Mouse (Mus musculus) midbrain, embryonic 12.5 days (tissue): Measurements from ENCODE around the gene Kif1c. TPM values are rescaled to one million over a fixed set of nuclear protein-coding genes. Genes with fewer than 3 reads are reported as not detected.
A peak's percentile ranks its signal among the peaks of the same experiment; 100 is the strongest.

Source experiments
- ATAC-seq: fragments of 200-750 bp; cut with Nextera tagmentation; 2 replicates; pipeline ENCODE4 v1.8.0; 2017; ENCODE audit warnings: low read depth, moderate TSS enrichment, moderate library complexity; ENCODE audit not compliant: low FRiP score
- H3K27ac ChIP-seq: fragments of 300-500 bp; sonication (generic); replicated peaks from 2 replicates; pipeline ENCODE4 v1.5.1; 2016; ENCODE audit warnings: mild to moderate bottlenecking
- H3K27me3 ChIP-seq: fragments of 300-500 bp; sonication (generic); 2 replicates; pipeline ENCODE4 v1.6.1; 2016; ENCODE audit warnings: mild to moderate bottlenecking
- H3K36me3 ChIP-seq: fragments of 300-500 bp; sonication (generic); 2 replicates; pipeline ENCODE4 v1.6.1; 2016
- H3K4me1 ChIP-seq: fragments of 300-500 bp; sonication (generic); 2 replicates; pipeline ENCODE4 v1.6.1; 2016
- H3K4me2 ChIP-seq: fragments of 300-500 bp; sonication (generic); replicated peaks from 2 replicates; pipeline ENCODE4 v1.6.1; 2016; ENCODE audit warnings: mild to moderate bottlenecking, moderate library complexity
- H3K4me3 ChIP-seq: fragments of 300-500 bp; sonication (generic); 2 replicates; pipeline ENCODE4 v1.5.1; 2016; ENCODE audit warnings: mild to moderate bottlenecking
- H3K9ac ChIP-seq: fragments of 300-500 bp; sonication (generic); replicated peaks from 2 replicates; pipeline ENCODE4 v1.6.1; 2016; ENCODE audit warnings: mild to moderate bottlenecking, moderate library complexity
- H3K9me3 ChIP-seq: fragments of 300-500 bp; sonication (generic); 2 replicates; pipeline ENCODE4 v1.6.1; 2016; ENCODE audit warnings: mild to moderate bottlenecking
- WGBS: fragments of 180-500 bp; shearing (Covaris S2); methylation state at CpG from one replicate; pipeline ENCODE4 v1.1.7; 2016; 5-methylcytosine and 5-hydroxymethylcytosine counted together
- polyA plus RNA-seq: library from polyadenylated mRNA; unstranded; fragments of >200 nt; fragmentation: Nextera tagmentation; extraction: Ambion mirVana; gene quantifications from 2 replicates; pipeline ENCODE4 v1.2.1, GENCODE M21; 2016

Gene Kif1c
- polyA plus RNA-seq, 1 experiment from 2014 or later: 2.2 TPM

DNA sequence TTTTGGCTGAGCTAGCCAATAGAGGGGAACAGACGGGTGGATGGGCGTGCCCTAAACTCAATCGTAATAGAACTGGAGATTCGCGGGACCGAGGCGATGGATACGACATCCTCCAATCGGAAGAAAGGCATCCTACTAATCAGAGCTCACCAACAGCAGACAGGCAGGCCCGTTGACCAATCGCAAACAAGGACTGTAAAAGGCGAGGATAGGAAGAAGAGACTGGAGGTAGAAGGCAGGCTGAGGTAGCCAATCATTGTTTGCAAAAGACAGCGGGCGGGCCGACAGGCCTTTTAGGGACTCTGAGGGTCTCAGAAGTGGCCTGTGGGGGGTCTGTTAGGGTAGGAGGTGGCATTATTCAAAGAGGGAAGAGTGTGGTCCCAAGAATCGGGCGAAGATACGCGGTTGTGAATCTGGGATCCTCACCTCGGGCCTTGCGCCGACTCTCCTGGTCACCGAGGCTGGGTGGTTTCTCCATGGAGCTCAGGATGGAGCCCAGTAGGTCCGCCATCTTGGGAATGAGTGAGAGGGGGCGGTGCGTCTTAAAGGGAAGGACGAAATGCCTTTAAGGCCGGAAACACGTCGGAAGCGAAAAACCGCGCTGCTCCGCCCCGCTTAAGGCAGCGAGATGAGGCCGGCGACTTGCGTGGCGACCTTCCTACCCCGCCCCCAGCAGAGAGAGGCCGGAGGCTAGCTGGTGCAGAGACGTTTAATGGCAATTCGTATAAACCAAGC is 31.4 kb upstream of the Kif1c start, which contains the start of gene Spag7:
Gene Spag7 (minus strand): TSS at position 646 of the 735 bp plus-strand sequence.
- H3K9ac ChIP-seq: peak within 1 kb of the TSS; percentile 84
- peak; percentile 95 for ATAC-seq
- peaks cover 27% of the 10 kb centered on the region for H3K4me1 ChIP-seq
- peak within 1 kb of the TSS; percentile 67 for H3K4me3 ChIP-seq
- H3K27ac ChIP-seq: peak within 1 kb of the TSS; percentile 90
- H3K4me2 ChIP-seq: peak within 1 kb of the TSS; percentile 94
- peaks cover 39% of the 10 kb centered on the region for H3K36me3 ChIP-seq
- under 1% methylated on average over 44 of the region's 44 CpGs for WGBS
- H3K9me3 ChIP-seq: no peaks in the 10 kb centered on the region
- H3K27me3 ChIP-seq: no peaks in the 10 kb centered on the region

DNA sequence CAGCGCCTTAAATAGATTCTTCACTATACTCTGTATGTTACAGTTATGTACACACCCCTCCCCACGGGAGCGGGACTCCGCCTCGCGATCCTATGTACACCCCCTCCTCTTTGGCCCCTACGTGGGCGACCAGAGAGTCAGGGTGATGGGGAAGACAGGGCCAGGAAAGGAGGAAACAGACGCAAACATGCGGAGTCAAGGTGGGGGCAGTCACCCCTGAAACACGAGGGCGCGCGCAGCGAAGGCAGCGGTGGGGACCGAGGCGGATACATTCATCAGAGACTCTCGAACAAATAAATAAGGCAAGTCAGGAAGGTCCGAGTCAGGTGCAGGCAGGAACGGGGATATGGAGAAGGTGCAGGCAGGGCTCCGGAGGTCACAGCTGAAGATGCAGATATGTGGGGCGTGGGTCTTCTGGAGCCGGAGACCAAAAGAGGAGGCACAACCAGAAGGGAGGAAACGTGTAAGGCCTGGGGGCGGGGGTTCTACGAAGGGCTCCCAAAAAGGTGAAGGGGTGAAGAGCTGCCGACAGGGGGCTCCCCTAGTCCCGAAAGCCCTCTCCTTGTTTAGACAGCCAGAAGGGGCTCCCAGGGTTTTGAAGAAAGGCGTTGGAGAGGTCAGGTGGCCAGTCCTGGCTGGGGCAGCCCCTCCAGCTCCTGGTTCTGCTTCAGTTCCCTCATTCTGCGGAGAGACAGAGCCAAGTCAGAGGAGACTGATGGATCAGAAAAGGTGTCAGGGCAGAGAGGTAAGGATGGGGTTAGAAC is 30.6 kb upstream of the Kif1c start:
- WGBS: under 1% methylated on average over 31 of the region's 31 CpGs
- Histone ChIP-seq H3K36me3 (peaks cover 38% of the 10 kb centered on the region), H3K9me3 (no peaks in the 10 kb centered on the region), H3K27ac (peak overlapping the region; percentile 90), H3K27me3 (no peaks in the 10 kb centered on the region), H3K4me3 (peak overlapping the region; percentile 67), H3K4me1 (peaks cover 27% of the 10 kb centered on the region), H3K9ac (peak overlapping the region; percentile 84), H3K4me2 (peak overlapping the region; percentile 94)
- peak; percentile 52 for ATAC-seq

DNA sequence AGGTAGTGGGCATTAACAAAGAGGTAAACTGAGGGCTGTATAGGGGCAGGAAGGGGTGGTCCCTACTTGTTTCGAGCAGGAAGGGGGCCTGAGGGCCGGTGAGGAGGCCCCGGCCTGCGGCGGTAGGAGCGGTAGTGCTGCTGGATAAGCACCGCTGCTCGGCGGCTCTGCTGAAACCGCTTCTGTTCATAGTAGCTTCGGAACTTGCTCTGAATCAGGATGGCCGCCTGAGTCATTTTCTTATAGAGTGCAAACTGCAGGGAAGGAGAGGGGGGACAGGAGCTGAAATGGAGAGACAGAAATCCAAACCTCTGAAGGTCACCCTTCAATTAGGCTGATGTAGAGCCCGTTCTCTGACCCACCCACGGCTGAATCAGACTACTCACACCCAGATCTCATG is 29.9 kb upstream of the Kif1c start:
- WGBS: 48% methylated on average over 14 of the region's 14 CpGs

DNA sequence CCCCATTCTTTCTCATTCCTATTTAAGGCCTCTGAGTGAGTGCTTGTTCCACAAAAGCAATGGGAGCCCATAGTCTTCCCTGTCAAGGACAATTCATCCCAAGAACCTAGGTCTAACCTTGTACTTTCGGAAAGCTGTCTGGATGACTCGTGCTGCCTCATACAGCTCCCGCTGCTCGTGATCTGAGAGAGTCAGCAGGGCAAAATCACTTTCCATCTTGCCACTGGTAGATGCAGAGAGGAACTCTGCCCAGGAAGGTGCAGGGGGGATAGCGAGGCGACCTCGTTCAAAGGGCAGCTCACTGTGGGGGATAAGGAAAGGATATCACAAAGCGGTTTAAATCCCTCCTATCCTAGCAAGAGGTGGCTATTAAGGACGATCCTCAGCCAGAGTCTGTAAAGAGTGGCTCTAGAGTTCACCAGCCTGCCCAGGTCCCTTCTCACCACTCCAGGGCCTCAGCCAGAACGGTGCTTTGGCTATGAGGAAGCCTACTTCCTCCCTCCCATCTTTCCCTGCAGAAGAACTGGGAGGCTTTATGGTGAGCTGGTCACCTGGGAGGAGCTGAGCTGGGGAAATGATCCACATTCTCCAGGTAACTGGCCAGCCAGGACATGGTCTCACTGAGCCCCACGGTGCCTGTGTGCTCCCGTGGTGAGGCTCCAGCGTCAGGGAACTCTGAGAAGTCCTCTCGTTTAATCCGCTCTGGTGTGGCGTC is 28.9 kb upstream of the Kif1c start:
- Histone ChIP-seq H3K4me3 (no peak overlapping the region), H3K4me1 (peaks cover 27% of the 10 kb centered on the region), H3K4me2 (peak overlapping the region; percentile 94; the same call in 1 of the 2 replicates), H3K9ac (0 out of 2 replicates have a peak overlapping the region, but pooled peaks have one; percentile 24), H3K9me3 (no peaks in the 10 kb centered on the region), H3K27ac (no peak overlapping the region), H3K36me3 (peaks cover 38% of the 10 kb centered on the region), H3K27me3 (no peaks in the 10 kb centered on the region)
- no peak for ATAC-seq
- WGBS: 80% methylated on average over 16 of the region's 16 CpGs

More for the DNA sequence above, 29.9 kb upstream of the Kif1c start:
- peaks cover 27% of the 10 kb centered on the region for H3K4me1 ChIP-seq
- H3K4me2 ChIP-seq: peak overlapping the region; percentile 94
- H3K27ac ChIP-seq: peak overlapping the region; percentile 90
- no peaks in the 10 kb centered on the region for H3K9me3 ChIP-seq
- no peak for ATAC-seq
- H3K9ac ChIP-seq: peak overlapping the region; percentile 84
- peak overlapping the region; percentile 67 for H3K4me3 ChIP-seq
- peaks cover 37% of the 10 kb centered on the region for H3K36me3 ChIP-seq
- H3K27me3 ChIP-seq: no peaks in the 10 kb centered on the region

DNA sequence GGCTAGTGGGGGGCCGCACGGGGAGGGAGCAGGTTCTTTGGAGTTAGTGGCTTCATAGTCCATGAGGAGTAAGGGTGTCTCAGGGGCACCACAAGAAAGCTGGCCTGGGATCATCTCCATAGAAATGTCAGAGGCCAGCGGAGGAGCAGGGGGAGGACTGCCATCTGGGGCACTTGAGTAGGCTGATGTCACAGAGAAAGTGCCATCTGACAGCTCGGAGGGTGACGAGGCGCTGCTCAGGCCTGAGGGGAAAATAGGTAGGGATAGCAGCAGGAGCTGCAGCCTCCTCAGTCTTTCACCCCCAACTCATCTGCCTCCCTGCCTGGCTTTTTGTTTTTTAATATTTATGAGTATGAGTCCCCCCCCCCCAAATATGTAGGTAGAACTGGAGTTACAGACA is 26.3 kb upstream of the Kif1c start:
- Histone ChIP-seq H3K27me3 (no peaks in the 10 kb centered on the region), H3K4me2 (no peak overlapping the region), H3K36me3 (peaks cover 50% of the 10 kb centered on the region), H3K4me1 (peaks cover 12% of the 10 kb centered on the region), H3K9ac (no peak overlapping the region), H3K9me3 (no peaks in the 10 kb centered on the region), H3K27ac (no peak overlapping the region), H3K4me3 (no peak overlapping the region)
- 59% methylated on average over 6 of the region's 6 CpGs for WGBS
- no peak for ATAC-seq

DNA sequence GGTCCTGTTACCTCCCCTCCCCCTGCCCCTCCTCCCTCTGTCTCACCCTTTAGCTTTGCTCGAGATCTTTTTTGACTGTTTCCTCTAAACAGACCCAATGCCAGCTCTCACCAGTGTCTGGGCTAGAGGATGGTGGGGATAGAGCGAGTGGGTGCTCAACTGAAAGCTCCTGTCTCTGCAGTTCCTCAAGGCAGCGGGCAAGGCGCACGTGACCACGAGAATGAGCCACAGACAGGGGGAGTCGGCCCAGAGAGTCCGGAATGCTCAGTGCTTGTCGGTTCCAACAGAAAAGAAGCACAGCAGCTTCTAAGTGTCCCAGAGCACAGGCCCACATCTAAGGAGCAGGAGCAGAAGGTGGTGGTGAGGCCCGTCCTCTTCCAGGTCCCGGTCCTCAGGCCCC is 25.8 kb upstream of the Kif1c start:
- Histone ChIP-seq H3K27ac (no peak overlapping the region; the same call in 1 of the 2 replicates), H3K4me2 (no peak overlapping the region), H3K9me3 (no peaks in the 10 kb centered on the region), H3K36me3 (peaks cover 55% of the 10 kb centered on the region), H3K27me3 (no peaks in the 10 kb centered on the region), H3K4me3 (no peak overlapping the region), H3K4me1 (peaks cover 12% of the 10 kb centered on the region), H3K9ac (no peak overlapping the region)
- 68% methylated on average over 11 of the region's 11 CpGs for WGBS
- ATAC-seq: no peak

DNA sequence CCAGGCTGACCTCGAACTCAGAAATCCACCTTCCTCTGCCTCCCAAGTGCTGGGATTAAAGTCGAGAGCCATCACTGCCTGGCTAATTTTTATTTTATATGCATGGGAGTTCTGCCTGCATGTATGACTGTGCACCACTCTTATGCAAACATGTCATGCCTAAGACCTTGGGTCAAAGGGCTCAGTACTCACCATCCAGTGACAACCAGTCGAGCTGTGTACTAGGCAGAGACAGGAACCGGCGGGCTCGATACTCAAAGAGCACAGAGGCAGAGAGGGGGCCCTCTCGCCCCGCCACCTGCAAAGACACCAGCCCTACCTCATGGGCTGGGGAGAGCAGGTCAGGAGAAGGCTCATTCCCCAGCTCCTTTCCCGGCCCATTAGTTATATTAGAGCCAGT is 22.3 kb upstream of the Kif1c start:
- 73% methylated on average over 9 of the region's 9 CpGs for WGBS
- Histone ChIP-seq H3K9ac (no peak overlapping the region), H3K27ac (no peak overlapping the region), H3K36me3 (peaks cover 48% of the 10 kb centered on the region), H3K4me2 (no peak overlapping the region), H3K4me1 (peaks cover 16% of the 10 kb centered on the region), H3K9me3 (no peaks in the 10 kb centered on the region), H3K4me3 (no peak overlapping the region), H3K27me3 (no peaks in the 10 kb centered on the region)
- ATAC-seq: no peak

DNA sequence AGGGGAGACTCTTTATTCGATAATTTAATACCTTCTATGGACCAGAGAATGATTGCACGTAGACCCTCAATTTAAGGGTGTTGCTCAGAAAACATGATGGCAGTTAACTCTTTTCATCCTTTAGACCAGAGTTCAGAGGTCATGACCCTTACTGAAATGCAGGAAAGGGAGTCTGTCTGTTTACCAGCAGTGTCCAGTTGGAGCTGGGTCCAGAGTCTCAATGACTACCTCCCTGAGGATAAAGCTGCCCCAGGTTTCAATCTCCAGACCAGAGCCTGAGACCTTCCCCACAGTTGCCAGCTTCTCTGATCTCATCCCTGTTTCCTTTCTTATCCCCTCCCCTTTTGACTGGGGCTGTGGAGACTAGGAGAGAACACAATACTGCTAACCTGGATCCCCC is 21.8 kb upstream of the Kif1c start:
- Histone ChIP-seq H3K4me1 (peaks cover 16% of the 10 kb centered on the region), H3K9me3 (no peaks in the 10 kb centered on the region), H3K36me3 (peaks cover 49% of the 10 kb centered on the region), H3K27ac (no peak overlapping the region), H3K4me3 (no peak overlapping the region), H3K27me3 (no peaks in the 10 kb centered on the region), H3K9ac (no peak overlapping the region), H3K4me2 (no peak overlapping the region)
- no peak for ATAC-seq
- WGBS: 82% methylated on average over 2 of the region's 2 CpGs

DNA sequence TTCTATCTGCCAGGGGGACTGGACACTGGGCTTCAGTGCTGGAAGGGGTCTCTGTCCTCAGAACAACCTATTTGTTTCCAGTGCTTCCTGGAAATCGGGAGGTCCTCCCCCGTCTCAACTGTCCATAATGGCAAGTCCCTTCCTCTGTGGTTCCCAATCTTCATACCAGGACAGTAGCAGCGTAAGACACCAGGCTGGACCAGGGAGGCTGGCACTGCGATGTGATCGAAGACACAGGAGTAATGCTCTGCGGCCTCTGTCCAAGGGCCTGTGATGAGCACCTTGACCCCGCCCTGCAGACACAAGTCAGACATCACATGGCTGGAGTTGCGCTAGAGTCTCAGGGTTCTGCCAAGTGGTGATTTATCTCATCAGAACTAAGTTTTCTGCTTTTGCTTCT is 21.0 kb upstream of the Kif1c start:
- no peak for ATAC-seq
- Histone ChIP-seq H3K36me3 (peaks cover 49% of the 10 kb centered on the region), H3K4me2 (no peak overlapping the region), H3K27me3 (no peaks in the 10 kb centered on the region), H3K4me3 (no peak overlapping the region), H3K9ac (no peak overlapping the region), H3K9me3 (no peaks in the 10 kb centered on the region), H3K4me1 (peaks cover 16% of the 10 kb centered on the region), H3K27ac (no peak overlapping the region)
- 97% methylated on average over 8 of the region's 8 CpGs for WGBS

DNA sequence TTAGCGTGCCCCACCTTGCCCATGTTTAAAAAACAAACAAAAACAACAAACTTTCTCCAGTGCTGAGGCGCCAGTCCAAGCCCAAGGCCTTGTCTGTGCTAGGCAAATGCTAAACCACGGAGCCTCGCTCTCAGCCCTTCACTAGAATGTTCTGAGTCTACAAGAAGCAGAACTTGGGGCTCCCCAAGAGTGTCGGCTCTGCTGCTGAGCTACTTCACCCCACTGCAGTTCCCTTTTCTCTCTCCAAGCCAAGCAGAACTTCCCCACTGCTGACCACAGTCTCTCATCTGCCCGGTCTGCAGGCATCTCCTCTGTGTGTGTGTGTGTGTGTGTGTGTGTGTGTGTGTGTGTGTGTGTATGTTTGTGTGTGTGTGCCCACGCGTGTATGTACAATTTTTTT is 20.5 kb upstream of the Kif1c start:
- Histone ChIP-seq H3K4me1 (peaks cover 16% of the 10 kb centered on the region), H3K4me2 (no peak overlapping the region), H3K27ac (no peak overlapping the region), H3K4me3 (no peak overlapping the region), H3K36me3 (peaks cover 49% of the 10 kb centered on the region), H3K9me3 (no peaks in the 10 kb centered on the region), H3K27me3 (no peaks in the 10 kb centered on the region), H3K9ac (no peak overlapping the region)
- no peak for ATAC-seq
- 93% methylated on average over 8 of the region's 8 CpGs for WGBS

DNA sequence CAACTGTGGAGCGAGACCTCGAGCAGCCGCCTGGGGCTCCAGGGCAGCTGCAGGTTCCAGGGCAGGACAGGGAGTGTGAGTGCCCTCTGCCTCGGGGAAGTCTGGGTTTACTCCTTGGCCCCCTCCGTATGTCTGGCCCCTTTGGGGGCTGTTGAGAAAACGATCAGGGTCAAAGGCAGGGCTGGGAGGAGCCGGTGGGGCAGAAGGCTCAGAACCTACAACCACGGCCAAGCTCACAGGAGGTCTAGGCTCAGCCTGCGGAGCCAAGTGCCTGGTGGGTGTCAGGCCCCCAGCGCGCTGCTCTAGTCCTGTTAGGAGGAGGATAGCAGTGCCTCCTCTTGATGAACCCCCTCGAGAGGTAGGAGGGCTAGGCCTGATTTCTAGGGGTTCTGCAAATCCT is 19.2 kb upstream of the Kif1c start:
- Histone ChIP-seq H3K4me3 (no peak overlapping the region), H3K9me3 (no peaks in the 10 kb centered on the region), H3K27ac (peak overlapping the region; percentile 80; the same call in 1 of the 2 replicates), H3K4me2 (no peak overlapping the region), H3K36me3 (peaks cover 46% of the 10 kb centered on the region), H3K27me3 (no peaks in the 10 kb centered on the region), H3K9ac (no peak overlapping the region), H3K4me1 (peaks cover 16% of the 10 kb centered on the region)
- WGBS: 61% methylated on average over 12 of the region's 12 CpGs
- ATAC-seq: no peak
